Mouse (Mus musculus) C2C12 (cell line): Measurements from ENCODE around the gene Dpp8. TPM values are rescaled to one million over a fixed set of nuclear protein-coding genes. Genes with fewer than 3 reads are reported as not detected.

ENCODE experiments used
- H3K27me3 ChIP-seq: one replicate; pipeline ENCODE4 v1.6.1; 2011; ENCODE audit not compliant: control insufficient read depth, insufficient read depth, insufficient read length
- H3K36me3 ChIP-seq: one replicate; pipeline ENCODE4 v1.6.1; 2011; ENCODE audit not compliant: control insufficient read depth, insufficient read depth
- H3K4me3 ChIP-seq: one replicate; pipeline ENCODE4 v1.5.1; 2011; ENCODE audit warnings: mild to moderate bottlenecking, control low read depth; ENCODE audit not compliant: poor library complexity, insufficient read depth, severe bottlenecking
- H3K79me2 ChIP-seq: one replicate; pipeline ENCODE4 v1.6.1; 2011; ENCODE audit not compliant: control insufficient read depth, insufficient read depth
- H3K79me3 ChIP-seq: one replicate; pipeline ENCODE4 v1.6.1; 2011; ENCODE audit warnings: low read depth, control low read depth
- H3ac ChIP-seq: one replicate; pipeline ENCODE3; 2011; ENCODE audit warnings: low read depth; ENCODE audit not compliant: control insufficient read depth, insufficient read length
- CEBPB ChIP-seq: IDR thresholded peaks from one replicate; pipeline ENCODE4 v1.6.1; 2011; ENCODE audit warnings: low read depth, mild to moderate bottlenecking, control low read depth, moderate library complexity
- CTCF ChIP-seq: IDR thresholded peaks from one replicate; pipeline ENCODE4 v1.5.1; 2011; ENCODE audit not compliant: control insufficient read depth, insufficient read depth, insufficient read length
- FOSL1 ChIP-seq: IDR thresholded peaks from one replicate; pipeline ENCODE4 v1.8.0; 2011; ENCODE audit warnings: mild to moderate bottlenecking, low read length; ENCODE audit not compliant: poor library complexity, insufficient read depth, severe bottlenecking
- MAX ChIP-seq: IDR thresholded peaks from one replicate; pipeline ENCODE4 v1.6.1; 2011; ENCODE audit warnings: mild to moderate bottlenecking, control low read depth
- MYOD1 ChIP-seq: IDR thresholded peaks from one replicate; pipeline ENCODE4 v1.6.1; 2011; ENCODE audit warnings: low read depth; ENCODE audit not compliant: control insufficient read depth, insufficient read length
- MYOG ChIP-seq: IDR thresholded peaks from one replicate; pipeline ENCODE4 v1.6.1; 2011; ENCODE audit not compliant: control insufficient read depth, insufficient read length; ENCODE audit errors: extremely low read depth
- USF1 ChIP-seq: IDR thresholded peaks from one replicate; pipeline ENCODE4 v1.6.1; 2011; ENCODE audit warnings: low read depth, mild to moderate bottlenecking, control low read depth, moderate library complexity
- polyA plus RNA-seq: library from polyadenylated mRNA; unstranded; fragments of >200 nt; fragmentation: generic; extraction: Trizol; gene quantifications from one replicate; pipeline ENCODE4 v1.2.1, GENCODE M21; 2012; ENCODE audit warnings: missing spikeins

Gene Dpp8
- polyA plus RNA-seq, 1 experiment, result 15.5 TPM

DNA sequence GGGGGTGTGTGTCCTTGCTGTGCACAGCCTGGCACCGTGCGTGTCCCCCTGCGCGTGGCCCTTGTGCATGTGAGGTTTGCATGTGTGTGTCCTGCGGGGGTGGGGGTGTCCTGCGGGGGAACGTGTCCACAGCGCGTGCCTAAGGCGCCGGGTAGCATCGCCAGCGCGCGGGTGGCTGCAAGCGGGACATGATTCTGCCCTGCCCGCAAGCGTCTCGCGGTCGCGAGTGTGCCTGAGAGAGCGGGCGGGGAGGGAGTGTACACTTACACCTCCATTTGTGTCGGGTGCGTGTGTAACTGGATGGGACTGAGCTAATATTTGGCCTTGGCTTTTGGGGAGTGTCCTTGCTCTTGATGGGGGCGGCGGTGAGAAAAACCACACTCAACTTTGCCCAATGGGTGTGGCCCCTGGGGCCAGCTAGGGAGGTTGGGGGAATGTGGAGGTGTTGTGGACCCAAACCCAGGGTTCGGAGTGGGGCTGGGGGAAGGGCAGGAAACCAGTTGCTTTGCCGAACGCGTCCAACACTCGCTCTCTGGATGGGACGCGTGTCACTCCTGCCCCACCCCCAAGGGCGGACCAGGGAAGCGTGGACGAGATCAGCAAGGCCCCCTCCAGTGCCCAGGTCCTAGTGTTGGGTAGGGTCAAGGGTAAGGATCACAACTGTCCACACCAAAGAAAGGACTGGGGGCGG lies 69.6 kb downstream of the Dpp8 start:
- TF ChIP-seq MYOG (no peak), CTCF (no peak), USF1 (no peak), CEBPB (no peak), MYOD1 (no peak), FOSL1 (no peak), MAX (no peak)
- Histone ChIP-seq H3K27me3 (no peaks in the 10 kb centered on the region), H3K36me3 (no peaks in the 10 kb centered on the region), H3K79me2 (no peaks in the 10 kb centered on the region), H3K79me3 (no peaks in the 10 kb centered on the region), H3ac (peak overlapping the region; percentile 25), H3K4me3 (peak overlapping the region; percentile 14)

DNA sequence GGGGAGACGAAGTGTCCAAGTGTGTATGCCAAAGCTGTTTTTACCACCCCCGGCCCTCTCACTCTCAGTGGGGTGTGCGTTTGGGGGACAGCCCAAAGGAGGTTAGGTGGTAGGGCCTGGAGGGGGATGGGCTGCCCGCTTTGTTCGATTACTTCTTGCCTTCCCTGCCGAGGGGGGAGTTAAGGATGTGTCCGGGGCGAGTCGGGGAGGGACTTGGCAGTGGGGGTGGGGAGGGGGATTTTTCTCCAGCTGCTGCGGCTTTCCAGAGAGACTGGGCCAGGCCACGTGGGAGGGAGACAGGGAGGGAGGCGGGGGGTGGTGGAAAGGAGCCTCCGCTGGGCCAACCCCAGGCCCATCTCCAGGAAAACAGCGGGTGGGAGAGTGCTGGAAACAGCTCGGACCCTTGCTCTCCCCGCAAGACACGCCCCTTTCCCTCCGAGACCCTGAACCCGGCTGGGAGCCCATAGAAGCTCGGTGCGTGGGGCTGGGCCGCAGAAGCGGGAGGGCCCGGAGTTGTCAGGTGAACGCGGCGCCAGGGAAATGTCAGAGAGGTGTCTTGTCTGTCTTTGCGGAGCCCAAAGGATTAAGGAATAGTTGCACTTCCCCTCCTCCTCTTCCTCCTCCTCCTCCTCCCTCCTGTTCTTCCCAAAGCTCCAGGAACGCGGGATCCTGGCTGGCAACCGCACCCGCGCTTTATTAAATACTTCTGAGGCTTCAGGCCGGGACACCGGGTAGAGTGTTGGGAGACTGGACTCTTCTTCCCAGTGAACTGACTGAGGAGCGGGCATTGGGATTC lies 70.4 kb downstream of the Dpp8 start:
- TF ChIP-seq MAX (no peak), MYOD1 (no peak), CEBPB (no peak), CTCF (no peak), USF1 (no peak), MYOG (no peak), FOSL1 (no peak)
- no peaks in the 10 kb centered on the region for H3K36me3 ChIP-seq
- no peaks in the 10 kb centered on the region for H3K79me2 ChIP-seq
- no peaks in the 10 kb centered on the region for H3K79me3 ChIP-seq
- no peak overlapping the region for H3ac ChIP-seq
- no peaks in the 10 kb centered on the region for H3K27me3 ChIP-seq
- H3K4me3 ChIP-seq, result no peak overlapping the region

DNA sequence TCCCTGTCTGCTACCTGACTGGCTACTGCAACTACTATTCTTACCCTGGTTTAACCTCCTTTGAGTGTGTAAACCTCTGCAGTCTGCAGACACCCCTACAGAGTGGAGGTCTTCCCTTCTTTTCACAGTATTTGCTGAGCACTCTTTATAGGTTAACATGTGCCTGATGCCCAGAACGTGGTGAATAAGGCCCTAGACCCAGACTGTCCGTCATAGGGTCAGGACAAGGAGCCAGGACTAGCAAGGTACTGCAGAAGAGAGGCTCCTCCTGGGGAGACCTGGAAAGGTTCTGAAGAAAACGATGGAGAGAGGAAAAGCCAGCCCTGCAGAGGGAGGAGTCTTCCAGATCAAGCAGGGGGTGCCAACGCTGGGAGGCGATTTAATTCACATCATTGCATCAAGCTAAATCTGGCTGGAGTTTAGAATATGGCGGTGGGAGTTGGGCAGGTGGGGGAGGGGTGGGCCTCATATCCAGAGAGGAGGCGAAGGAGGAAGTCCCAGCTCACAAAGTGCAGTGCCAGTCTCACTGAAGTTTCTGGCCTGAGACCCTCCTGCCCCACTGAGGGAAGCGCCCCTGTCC lies 71.0 kb downstream of the Dpp8 start:
- Histone ChIP-seq H3K36me3 (no peaks in the 10 kb centered on the region), H3ac (no peak overlapping the region), H3K4me3 (no peak overlapping the region), H3K79me2 (no peaks in the 10 kb centered on the region), H3K79me3 (no peaks in the 10 kb centered on the region), H3K27me3 (no peaks in the 10 kb centered on the region)
- TF ChIP-seq CTCF, result no peak
- no peak for TF ChIP-seq CEBPB
- no peak for TF ChIP-seq USF1
- TF ChIP-seq MYOD1, result no peak
- TF ChIP-seq FOSL1, result no peak
- TF ChIP-seq MAX, result no peak
- no peak for TF ChIP-seq MYOG

DNA sequence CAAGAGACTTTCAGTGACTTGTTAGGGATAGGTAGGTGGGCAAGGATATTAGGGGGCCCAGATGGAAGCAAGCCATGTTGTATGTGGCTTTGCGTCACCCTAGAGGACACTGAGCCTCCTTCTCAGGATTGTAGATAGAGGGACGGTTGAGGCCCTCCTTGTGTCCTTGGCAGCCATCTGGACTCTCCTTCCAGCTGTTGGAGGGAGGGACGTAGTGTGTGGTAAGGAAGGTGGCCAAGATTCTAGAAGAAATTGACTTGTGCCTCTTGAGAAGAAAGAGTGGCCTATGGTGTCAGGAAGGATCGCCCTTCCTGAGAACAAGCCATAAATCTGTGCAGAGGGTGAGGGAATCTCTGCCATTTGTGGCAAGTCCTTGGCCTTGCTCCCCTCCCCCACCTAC lies 74.6 kb downstream of the Dpp8 start:
- no peaks in the 10 kb centered on the region for H3K79me3 ChIP-seq
- no peaks in the 10 kb centered on the region for H3K79me2 ChIP-seq
- H3K27me3 ChIP-seq, result no peaks in the 10 kb centered on the region
- H3ac ChIP-seq, result no peak overlapping the region
- H3K36me3 ChIP-seq, result no peaks in the 10 kb centered on the region
- no peak overlapping the region for H3K4me3 ChIP-seq
- no peak for TF ChIP-seq USF1
- TF ChIP-seq CEBPB, result no peak
- TF ChIP-seq MYOD1, result no peak
- TF ChIP-seq MAX, result no peak
- no peak for TF ChIP-seq CTCF
- TF ChIP-seq FOSL1, result no peak
- no peak for TF ChIP-seq MYOG

DNA sequence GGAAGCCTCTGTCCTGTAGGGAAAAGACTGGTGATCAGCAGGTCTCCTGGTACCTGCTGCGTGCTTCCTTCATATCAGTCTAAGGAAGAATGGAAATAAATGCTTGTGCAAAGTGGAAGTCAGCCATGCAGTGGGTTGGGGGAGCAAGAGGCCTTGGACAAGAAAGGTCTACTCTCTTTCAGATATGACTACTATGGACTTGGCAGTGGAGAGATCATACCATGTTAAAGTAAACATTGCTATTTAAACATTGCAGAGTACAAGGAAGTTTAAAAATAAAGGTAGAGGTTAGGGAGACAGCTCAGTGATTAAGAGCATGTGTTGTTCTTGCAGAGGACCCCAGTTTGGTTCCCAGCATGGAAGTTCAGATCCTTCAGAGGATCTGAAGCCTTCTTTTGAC lies 75.7 kb downstream of the Dpp8 start:
- no peaks in the 10 kb centered on the region for H3K36me3 ChIP-seq
- no peak for TF ChIP-seq FOSL1
- no peak for TF ChIP-seq MYOG
- TF ChIP-seq CTCF, result no peak
- no peak for TF ChIP-seq MAX
- TF ChIP-seq MYOD1, result no peak
- TF ChIP-seq USF1, result no peak
- no peak for TF ChIP-seq CEBPB
- no peaks in the 10 kb centered on the region for H3K27me3 ChIP-seq
- no peak overlapping the region for H3K4me3 ChIP-seq
- H3ac ChIP-seq, result no peak overlapping the region
- no peaks in the 10 kb centered on the region for H3K79me2 ChIP-seq
- no peaks in the 10 kb centered on the region for H3K79me3 ChIP-seq
